27 mouse cellular contexts compared by ENCODE assay signal in the genomic region with DNA sequence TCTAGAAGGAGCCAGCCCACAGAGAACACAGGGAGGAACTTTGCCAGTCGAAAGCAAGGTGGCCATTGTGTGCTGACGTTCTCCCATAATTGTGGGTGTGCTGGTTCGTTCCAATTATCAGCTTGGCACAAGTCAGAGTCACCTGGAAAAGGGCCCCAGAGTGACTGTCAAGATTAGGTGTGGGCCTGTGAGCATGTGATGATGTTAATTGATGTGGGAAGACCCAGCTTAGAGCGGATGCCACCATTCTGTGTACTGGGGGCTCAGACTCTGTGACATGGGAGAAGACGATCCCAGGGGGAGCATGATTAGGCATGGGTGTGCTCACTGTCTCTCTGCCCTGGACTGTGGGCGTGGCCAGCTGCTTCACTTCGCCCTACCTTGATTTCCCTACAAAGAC.
"Had no signal": no experiment of that assay in that cellular context is flagged by ENCODE, and none has a peak within 500 bp of the region (broad histone marks: within the 10 kb centered on the region; RNA-seq: fewer than 3 reads in every experiment).

No protein-coding gene starts in this region.

- ATAC-seq: hindbrain, postnatal 0 days; intestine, embryonic 15.5 days; liver, postnatal 0 days had no signal

- H3K27ac ChIP-seq: gastrocnemius, adult 2 months; heart, adult 2 months; hindbrain, embryonic 13.5 days; hindbrain, embryonic 15.5 days; hindbrain, postnatal 0 days; intestine, embryonic 15.5 days; kidney, embryonic 15.5 days; kidney, postnatal 0 days; left cerebral cortex, adult 2 months; limb, embryonic 10.5 days; limb, embryonic 12.5 days; liver, embryonic 13.5 days; liver, embryonic 15.5 days had no signal

- DNase-seq: gastrocnemius, adult 2 months; gastrocnemius, postnatal 14 days; gastrocnemius, postnatal 36 days; heart, adult 2 months; heart, postnatal 10 days; kidney, adult 11 months; kidney, adult 2 months; kidney, adult 9 months; kidney, postnatal 14 days; kidney, postnatal 36 days; layer of hippocampus, adult 9-11 months; layer of hippocampus, postnatal 36 days; liver; liver, embryonic 13.5 days; liver, postnatal 0 days had no signal

- H3K4me3 ChIP-seq: gastrocnemius, adult 2 months; heart, adult 2 months; heart, embryonic 12.5 days; hindbrain, embryonic 13.5 days; hindbrain, embryonic 15.5 days; intestine, embryonic 15.5 days; kidney, embryonic 15.5 days; left cerebral cortex, adult 2 months; limb, embryonic 10.5 days; limb, embryonic 12.5 days; liver, embryonic 13.5 days; liver, embryonic 15.5 days had no signal

- H3K9me3 ChIP-seq: heart, embryonic 12.5 days; hindbrain, embryonic 13.5 days; hindbrain, embryonic 15.5 days; intestine, embryonic 15.5 days; kidney, embryonic 15.5 days; limb, embryonic 10.5 days; limb, embryonic 12.5 days; liver, embryonic 13.5 days; liver, embryonic 15.5 days had no signal

- H3K36me3 ChIP-seq: heart, embryonic 12.5 days; hindbrain, embryonic 13.5 days; hindbrain, embryonic 15.5 days; intestine, embryonic 15.5 days; kidney, embryonic 15.5 days; limb, embryonic 10.5 days; limb, embryonic 12.5 days; liver, embryonic 13.5 days; liver, embryonic 15.5 days had no signal

- H3K9ac ChIP-seq: heart, embryonic 12.5 days; hindbrain, embryonic 13.5 days; hindbrain, embryonic 15.5 days; intestine, embryonic 15.5 days; kidney, embryonic 15.5 days; limb, embryonic 12.5 days; liver, embryonic 13.5 days; liver, embryonic 15.5 days; liver, postnatal 0 days had no signal

- H3K27me3 ChIP-seq: heart, embryonic 12.5 days; hindbrain, embryonic 13.5 days; hindbrain, embryonic 15.5 days; intestine, embryonic 15.5 days; kidney, embryonic 15.5 days; liver, embryonic 13.5 days; liver, embryonic 15.5 days had no signal

- H3K4me2 ChIP-seq: heart, embryonic 12.5 days; hindbrain, embryonic 13.5 days; hindbrain, embryonic 15.5 days; intestine, embryonic 15.5 days; kidney, embryonic 15.5 days; limb, embryonic 12.5 days; liver, embryonic 11.5 days; liver, embryonic 13.5 days; liver, embryonic 15.5 days had no signal

- H3K4me1 ChIP-seq: heart, embryonic 12.5 days; limb, embryonic 12.5 days; liver, embryonic 13.5 days; liver, embryonic 15.5 days had no signal
